Mouse (Mus musculus) hindbrain, embryonic 14.5 days (tissue): ENCODE results near the gene Ptchd1. TPM values are rescaled to one million over a fixed set of nuclear protein-coding genes. Genes with fewer than 3 reads are reported as not detected.

Experiments
- ATAC-seq: fragments of 200-750 bp; cut with Nextera tagmentation; 2 replicates; pipeline ENCODE4 v1.8.0; 2017; ENCODE audit warnings: moderate number of reproducible peaks, mild to moderate bottlenecking, moderate TSS enrichment, moderate library complexity; ENCODE audit not compliant: low FRiP score
- DNase-seq: peaks from one replicate; pipeline ENCODE4 v3.0.0-alpha.2; 2015; ENCODE audit warnings: low spot score
- H3K27ac ChIP-seq: fragments of 300-500 bp; sonication (generic); 2 replicates; pipeline ENCODE4 v1.5.1; 2014; ENCODE audit warnings: mild to moderate bottlenecking, moderate library complexity
- H3K27me3 ChIP-seq: fragments of 300-500 bp; sonication (generic); 2 replicates; pipeline ENCODE4 v1.6.1; 2014; ENCODE audit warnings: mild to moderate bottlenecking, low read length, mixed read lengths; ENCODE audit not compliant: control insufficient read depth, insufficient read depth
- H3K36me3 ChIP-seq: fragments of 300-500 bp; sonication (generic); replicated peaks from 2 replicates; pipeline ENCODE4 v1.6.1; 2014; ENCODE audit not compliant: control insufficient read depth, insufficient read depth
- H3K4me1 ChIP-seq: fragments of 300-500 bp; sonication (generic); replicated peaks from 2 replicates; pipeline ENCODE4 v1.6.1; 2014; ENCODE audit warnings: antibody characterized with exemption, low read length, mixed read lengths; ENCODE audit not compliant: control insufficient read depth, insufficient read depth
- H3K4me2 ChIP-seq: fragments of 300-500 bp; sonication (generic); replicated peaks from 2 replicates; pipeline ENCODE4 v1.6.1; 2014; ENCODE audit warnings: mild to moderate bottlenecking, moderate library complexity
- H3K4me3 ChIP-seq: fragments of 300-500 bp; sonication (generic); replicated peaks from 2 replicates; pipeline ENCODE4 v1.5.1; 2014; ENCODE audit warnings: mild to moderate bottlenecking, low read length
- H3K9ac ChIP-seq: fragments of 300-500 bp; sonication (generic); 2 replicates; pipeline ENCODE4 v1.6.1; 2014
- H3K9me3 ChIP-seq: fragments of 300-500 bp; sonication (generic); 2 replicates; pipeline ENCODE4 v1.6.1; 2016; ENCODE audit warnings: low read length; ENCODE audit not compliant: control insufficient read depth
- WGBS: fragments of 180-500 bp; shearing (Covaris S2); extraction: QIAGEN DNeasy Blood & Tissue Kit; methylation state at CpG from one replicate; pipeline ENCODE4 v1.1.7; 2014; 5-methylcytosine and 5-hydroxymethylcytosine counted together
- polyA plus RNA-seq: library from polyadenylated mRNA; unstranded; fragments of >200 nt; fragmentation: Nextera tagmentation; extraction: Ambion mirVana; gene quantifications from 2 replicates; pipeline ENCODE4 v1.2.1, GENCODE M21; 2014

The Ptchd1 gene
- polyA plus RNA-seq, 1 experiment from 2014 or later = 12.0 TPM

GRCm38 (mm10) chrX:155601196-155601595, 22.4 kb downstream of the Ptchd1 start:
- H3K4me1 ChIP-seq = no peaks in the 10 kb centered on the region
- no peak overlapping the region for H3K4me3 ChIP-seq
- H3K9me3 ChIP-seq = no peaks in the 10 kb centered on the region
- H3K36me3 ChIP-seq = no peaks in the 10 kb centered on the region
- no peak overlapping the region for H3K27ac ChIP-seq
- no peaks in the 10 kb centered on the region for H3K27me3 ChIP-seq
- 89% methylated on average over 2 of the region's 2 CpGs for WGBS
- DNase-seq = no peak
- no peak overlapping the region for H3K4me2 ChIP-seq
- ATAC-seq = no peak
- H3K9ac ChIP-seq = no peak overlapping the region

GRCm38 (mm10) chrX:155596390-155596789, 27.2 kb downstream of the Ptchd1 start:
- H3K9me3 ChIP-seq = no peaks in the 10 kb centered on the region
- H3K36me3 ChIP-seq = no peaks in the 10 kb centered on the region
- no peak overlapping the region for H3K4me2 ChIP-seq
- no peaks in the 10 kb centered on the region for H3K27me3 ChIP-seq
- ATAC-seq = no peak
- DNase-seq = no peak
- H3K4me1 ChIP-seq = no peaks in the 10 kb centered on the region
- no peak overlapping the region for H3K9ac ChIP-seq
- no peak overlapping the region for H3K4me3 ChIP-seq
- H3K27ac ChIP-seq = no peak overlapping the region

DNA sequence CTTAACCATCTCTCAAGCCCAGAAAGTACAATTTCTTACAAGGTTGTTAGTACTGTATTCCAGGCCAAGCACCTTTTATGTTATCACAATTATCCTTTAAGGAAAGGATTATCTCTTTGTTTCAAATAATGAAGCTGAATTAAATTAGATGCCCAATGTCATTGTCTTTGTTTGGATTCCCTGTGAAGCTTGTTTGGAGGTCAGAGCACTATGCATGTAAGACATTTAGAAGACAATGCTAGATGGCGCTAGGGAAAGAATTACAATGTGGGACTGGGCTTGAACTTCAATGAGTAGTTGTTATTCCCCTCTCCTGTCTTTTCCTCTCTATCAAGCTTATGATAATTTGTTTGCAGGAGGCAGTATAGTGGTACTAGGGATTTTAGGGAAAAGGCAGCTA, 28.9 kb downstream of the Ptchd1 start:
- Histone ChIP-seq H3K9ac (no peak overlapping the region), H3K4me3 (no peak overlapping the region), H3K27ac (no peak overlapping the region), H3K4me1 (no peaks in the 10 kb centered on the region), H3K4me2 (no peak overlapping the region), H3K36me3 (no peaks in the 10 kb centered on the region), H3K9me3 (no peaks in the 10 kb centered on the region), H3K27me3 (no peaks in the 10 kb centered on the region)
- ATAC-seq (no peak), DNase-seq (no peak)
- WGBS = 38% methylated on average over 1 of the region's 1 CpGs

GRCm38 (mm10) chrX:155592467-155592866, 31.1 kb downstream of the Ptchd1 start:
- Histone ChIP-seq H3K4me1 (no peaks in the 10 kb centered on the region), H3K4me3 (no peak overlapping the region), H3K9ac (no peak overlapping the region), H3K27me3 (no peaks in the 10 kb centered on the region), H3K4me2 (no peak overlapping the region), H3K36me3 (no peaks in the 10 kb centered on the region), H3K27ac (no peak overlapping the region), H3K9me3 (no peaks in the 10 kb centered on the region)
- ATAC-seq = no peak
- WGBS = 78% methylated on average over 2 of the region's 2 CpGs
- no peak for DNase-seq

DNA sequence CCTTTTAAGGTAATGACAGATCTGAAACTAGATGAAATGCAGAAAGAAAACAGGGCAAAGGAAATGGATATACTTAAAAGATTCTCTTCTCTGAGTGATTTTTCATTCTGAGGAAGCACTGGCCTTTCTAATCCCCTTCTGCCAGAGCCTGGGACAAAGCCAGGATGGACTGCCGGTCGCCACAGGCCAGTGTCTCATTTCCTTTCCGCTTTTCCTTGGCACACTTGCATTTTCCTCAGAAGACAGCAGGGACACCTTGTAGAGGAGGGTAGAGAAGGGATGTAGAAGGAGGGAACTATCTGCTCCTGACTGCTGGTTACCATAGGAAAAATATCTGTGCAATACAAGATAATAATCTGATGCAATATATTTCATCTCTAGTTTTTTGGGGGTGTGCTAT, 32.1 kb downstream of the Ptchd1 start:
- Histone ChIP-seq H3K9ac (no peak overlapping the region), H3K27me3 (no peaks in the 10 kb centered on the region), H3K4me3 (no peak overlapping the region), H3K36me3 (no peaks in the 10 kb centered on the region), H3K9me3 (no peaks in the 10 kb centered on the region), H3K27ac (no peak overlapping the region), H3K4me1 (no peaks in the 10 kb centered on the region), H3K4me2 (no peak overlapping the region)
- DNase-seq (no peak), ATAC-seq (no peak)
- WGBS = 79% methylated on average over 3 of the region's 3 CpGs

GRCm38 (mm10) chrX:155584586-155584985, 39.0 kb downstream of the Ptchd1 start:
- Histone ChIP-seq H3K4me3 (no peak overlapping the region), H3K9me3 (no peaks in the 10 kb centered on the region), H3K9ac (no peak overlapping the region), H3K27ac (no peak overlapping the region), H3K36me3 (no peaks in the 10 kb centered on the region), H3K4me2 (no peak overlapping the region), H3K27me3 (no peaks in the 10 kb centered on the region), H3K4me1 (no peaks in the 10 kb centered on the region)
- ATAC-seq (no peak), DNase-seq (no peak)
- WGBS = 93% methylated on average over 2 of the region's 2 CpGs

DNA sequence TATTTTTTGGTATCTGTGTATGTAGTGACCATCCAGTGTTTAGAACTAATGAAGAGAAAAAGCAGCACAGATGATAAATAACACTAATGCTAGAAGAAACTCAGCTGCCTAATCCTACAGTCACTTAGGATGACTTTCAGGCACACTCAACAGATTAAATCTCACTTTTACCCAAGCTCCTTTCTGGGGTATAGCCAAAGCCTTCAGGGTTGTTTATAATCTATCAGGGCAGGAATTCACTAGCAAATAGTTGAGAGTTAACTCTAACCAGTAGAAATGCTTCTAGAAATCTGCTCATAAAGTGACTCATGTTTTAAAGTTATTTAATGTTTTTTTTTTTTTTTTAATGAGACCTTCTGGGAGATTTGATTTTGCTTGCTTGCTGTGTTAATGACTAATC, 43.8 kb downstream of the Ptchd1 start:
- Histone ChIP-seq H3K4me3 (no peak overlapping the region), H3K27me3 (no peaks in the 10 kb centered on the region), H3K4me1 (no peaks in the 10 kb centered on the region), H3K27ac (no peak overlapping the region), H3K9ac (no peak overlapping the region), H3K4me2 (no peak overlapping the region), H3K36me3 (no peaks in the 10 kb centered on the region), H3K9me3 (no peaks in the 10 kb centered on the region)
- ATAC-seq (no peak), DNase-seq (no peak)

DNA sequence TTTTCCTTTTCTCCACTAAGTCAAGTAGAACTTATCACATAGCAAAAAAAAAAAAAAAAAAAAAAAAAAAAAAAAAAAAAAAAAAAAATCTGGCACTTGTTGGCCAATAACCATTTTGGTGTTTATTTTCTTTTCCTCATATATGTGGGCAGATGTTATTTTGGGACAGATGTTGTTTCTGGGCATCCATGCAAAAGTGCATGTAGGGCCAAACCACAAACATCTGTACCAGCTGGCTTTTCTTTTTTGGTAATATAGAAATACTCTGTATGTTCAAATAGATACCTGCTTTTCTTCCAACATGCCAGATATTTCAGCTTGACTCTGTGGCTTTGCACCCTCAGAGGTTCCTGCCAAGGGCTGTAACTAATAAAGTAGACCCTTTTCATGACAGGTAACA, 51.2 kb downstream of the Ptchd1 start:
- DNase-seq (no peak), ATAC-seq (no peak)
- H3K27ac ChIP-seq = no peak overlapping the region
- H3K9ac ChIP-seq = no peak overlapping the region
- H3K9me3 ChIP-seq = no peaks in the 10 kb centered on the region
- H3K4me3 ChIP-seq = no peak overlapping the region
- no peaks in the 10 kb centered on the region for H3K4me1 ChIP-seq
- H3K4me2 ChIP-seq = no peak overlapping the region
- H3K36me3 ChIP-seq = no peaks in the 10 kb centered on the region
- H3K27me3 ChIP-seq = no peaks in the 10 kb centered on the region

DNA sequence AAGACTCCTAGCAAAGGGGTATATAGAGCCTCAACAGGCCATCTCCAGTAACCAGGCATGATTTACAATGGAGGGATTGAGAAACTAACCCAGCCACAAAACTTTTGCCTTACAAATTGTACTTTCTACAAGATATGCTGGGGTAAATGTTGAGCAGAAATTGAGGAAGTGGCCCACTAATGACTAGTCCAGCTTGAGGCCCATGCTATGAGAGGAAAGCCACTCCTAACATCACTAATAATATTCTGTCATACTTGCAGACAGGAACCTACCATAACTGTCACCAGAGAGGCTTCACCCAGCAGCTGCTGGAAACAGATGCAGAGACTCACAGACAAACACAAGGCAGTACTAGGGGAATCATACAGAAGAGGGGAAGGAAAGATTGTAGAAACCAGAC, 79.8 kb downstream of the Ptchd1 start:
- Histone ChIP-seq H3K36me3 (no peaks in the 10 kb centered on the region), H3K4me3 (no peak overlapping the region), H3K9ac (no peak overlapping the region), H3K27me3 (no peaks in the 10 kb centered on the region), H3K9me3 (no peaks in the 10 kb centered on the region), H3K27ac (no peak overlapping the region), H3K4me2 (no peak overlapping the region), H3K4me1 (no peaks in the 10 kb centered on the region)
- ATAC-seq (no peak), DNase-seq (no peak)
